Comparison of ENCODE assay signal across 16 mouse cellular contexts in genomic region chr15:5555381-5556066, GRCm38 (mm10).
A peak's percentile ranks its signal among the peaks of the same experiment; 100 is the strongest.
DNase-seq lines count a peak whose midpoint lies in the region; ATAC-seq and TF ChIP-seq lines count a peak whose summit lies in the region.
"Had no signal": no experiment of that assay in that cellular context is flagged by ENCODE, and none has a peak within 500 bp of the region (broad histone marks: within the 10 kb centered on the region; RNA-seq: fewer than 3 reads in every experiment).

No protein-coding gene starts in this region.

- peaks cover 18% of the 10 kb centered on the region for H3K4me1 ChIP-seq in heart, embryonic 16.5 days (ENCODE audit: control insufficient read depth, insufficient read depth, low read length)
- H3K4me1 ChIP-seq in midbrain, postnatal 0 days (ENCODE audit: insufficient read depth, low read length), result no peaks in the 10 kb centered on the region
- no peaks in the 10 kb centered on the region for H3K4me1 ChIP-seq in midbrain, embryonic 10.5 days
- H3K4me1 ChIP-seq: embryonic facial prominence, embryonic 12.5 days; forebrain, embryonic 12.5 days; hindbrain, embryonic 13.5 days; stomach, embryonic 15.5 days had no signal

- peak overlapping the region; percentile 32 for H3K4me2 ChIP-seq in heart, embryonic 16.5 days (ENCODE audit: low read depth, low read length)
- H3K4me2 ChIP-seq in midbrain, postnatal 0 days (ENCODE audit: low read depth, low read length, poor library complexity, severe bottlenecking), result no peak overlapping the region
- H3K4me2 ChIP-seq: embryonic facial prominence, embryonic 12.5 days; forebrain, embryonic 12.5 days; hindbrain, embryonic 13.5 days; liver, embryonic 11.5 days; midbrain, embryonic 11.5 days; stomach, embryonic 15.5 days had no signal

- 0 out of 2 replicates have a peak, but pooled peaks have one; percentile 32 for ATAC-seq in heart, embryonic 16.5 days (replicated peaks; ENCODE audit: extremely low read depth, insufficient read depth, low FRiP score)
- no peak for ATAC-seq in midbrain, postnatal 0 days (ENCODE audit: low FRiP score)

- TF ChIP-seq CTCF in midbrain, postnatal 0 days (IDR thresholded peaks at IDR 0.05), result no peak

- no peaks in the 10 kb centered on the region for H3K36me3 ChIP-seq in heart, embryonic 16.5 days (ENCODE audit: control insufficient read depth, insufficient read depth)
- no peaks in the 10 kb centered on the region for H3K36me3 ChIP-seq in midbrain, postnatal 0 days (ENCODE audit: insufficient read depth, low read length)
- no peaks in the 10 kb centered on the region for H3K36me3 ChIP-seq in midbrain, embryonic 10.5 days
- H3K36me3 ChIP-seq: embryonic facial prominence, embryonic 12.5 days; forebrain, embryonic 12.5 days; hindbrain, embryonic 13.5 days; stomach, embryonic 15.5 days had no signal

- H3K27ac ChIP-seq in heart, embryonic 16.5 days (ENCODE audit: low read length), result peak overlapping the region; percentile 59
- no peak overlapping the region for H3K27ac ChIP-seq in midbrain, postnatal 0 days (ENCODE audit: low read depth, low read length)
- H3K27ac ChIP-seq in midbrain, embryonic 10.5 days (replicated peaks), result no peak overlapping the region
- H3K27ac ChIP-seq: embryonic facial prominence, embryonic 12.5 days; forebrain, embryonic 12.5 days; hindbrain, embryonic 13.5 days; stomach, embryonic 15.5 days had no signal

- no peak overlapping the region for H3K9ac ChIP-seq in heart, embryonic 16.5 days (ENCODE audit: low read length)
- H3K9ac ChIP-seq in midbrain, postnatal 0 days (replicated peaks; ENCODE audit: low read length, poor library complexity, severe bottlenecking), result no peak overlapping the region
- H3K9ac ChIP-seq: embryonic facial prominence, embryonic 12.5 days; forebrain, embryonic 12.5 days; hindbrain, embryonic 13.5 days; stomach, embryonic 15.5 days had no signal

- WGBS in heart, embryonic 16.5 days, result 37% methylated on average over 7 of the region's 7 CpGs
- WGBS in midbrain, postnatal 0 days, result 79% methylated on average over 7 of the region's 7 CpGs
- WGBS in midbrain, embryonic 10.5 days, result 93% methylated on average over 7 of the region's 7 CpGs

- no peak for DNase-seq in heart, adult 11 months
- DNase-seq in midbrain, postnatal 0 days (ENCODE audit: low spot score), result peak; percentile 40
- DNase-seq in midbrain, embryonic 10.5 days (ENCODE audit: low spot score), result no peak
- peak; percentile 66 for DNase-seq in gonadal fat pad, adult 2 months (ENCODE audit: low read depth)
- DNase-seq in c-Kit-positive CD71-positive TER-119-positive erythroid progenitor cells, embryonic 14.5 days (ENCODE audit: low spot score), result no peak
- DNase-seq in thymus, postnatal 25 days, result no peak
- DNase-seq: cerebellum, adult 9-11 months; gastrocnemius, postnatal 10 days; lung, postnatal 14 days had no signal

- H3K9me3 ChIP-seq in heart, embryonic 16.5 days (replicated peaks; ENCODE audit: control insufficient read depth, low read length), result no peaks in the 10 kb centered on the region
- H3K9me3 ChIP-seq in midbrain, postnatal 0 days (ENCODE audit: low read length), result no peaks in the 10 kb centered on the region
- no peaks in the 10 kb centered on the region for H3K9me3 ChIP-seq in midbrain, embryonic 10.5 days (replicated peaks)
- H3K9me3 ChIP-seq: forebrain, embryonic 12.5 days; hindbrain, embryonic 13.5 days; stomach, embryonic 15.5 days had no signal

- no peaks in the 10 kb centered on the region for H3K27me3 ChIP-seq in heart, embryonic 16.5 days (ENCODE audit: control insufficient read depth, insufficient read depth, low read length)
- H3K27me3 ChIP-seq in midbrain, postnatal 0 days (ENCODE audit: insufficient read depth, low read length), result no peaks in the 10 kb centered on the region
- H3K27me3 ChIP-seq in midbrain, embryonic 10.5 days (ENCODE audit: low read depth, poor library complexity, severe bottlenecking), result no peaks in the 10 kb centered on the region
- H3K27me3 ChIP-seq: embryonic facial prominence, embryonic 12.5 days; forebrain, embryonic 12.5 days; hindbrain, embryonic 13.5 days; stomach, embryonic 15.5 days had no signal

- H3K4me3 ChIP-seq in heart, embryonic 16.5 days (ENCODE audit: low read length), result no peak overlapping the region
- no peak overlapping the region for H3K4me3 ChIP-seq in midbrain, postnatal 0 days (ENCODE audit: low read depth, low read length)
- H3K4me3 ChIP-seq in midbrain, embryonic 10.5 days, result no peak overlapping the region
- H3K4me3 ChIP-seq: embryonic facial prominence, embryonic 12.5 days; forebrain, embryonic 12.5 days; hindbrain, embryonic 13.5 days; stomach, embryonic 15.5 days had no signal

Comparison
In these comparisons a context has a peak if more than half of its experiments do, and no peak if none do; other contexts are left out.
1. DNase-seq: peak in midbrain, postnatal 0 days (single experiment) and gonadal fat pad, adult 2 months (single experiment); none in heart, adult 11 months (single experiment), midbrain, embryonic 10.5 days (single experiment), c-Kit-positive CD71-positive TER-119-positive erythroid progenitor cells, embryonic 14.5 days (single experiment) and thymus, postnatal 25 days (single experiment).